Mouse (Mus musculus): Measurements from ENCODE around the gene Hnf1b. TPM values are rescaled to one million over a fixed set of nuclear protein-coding genes. Genes with fewer than 3 reads are reported as not detected.

Hnf1b gene
- polyA plus RNA-seq, 1 experiment from 2014 or later, result 1.0 TPM

DNA sequence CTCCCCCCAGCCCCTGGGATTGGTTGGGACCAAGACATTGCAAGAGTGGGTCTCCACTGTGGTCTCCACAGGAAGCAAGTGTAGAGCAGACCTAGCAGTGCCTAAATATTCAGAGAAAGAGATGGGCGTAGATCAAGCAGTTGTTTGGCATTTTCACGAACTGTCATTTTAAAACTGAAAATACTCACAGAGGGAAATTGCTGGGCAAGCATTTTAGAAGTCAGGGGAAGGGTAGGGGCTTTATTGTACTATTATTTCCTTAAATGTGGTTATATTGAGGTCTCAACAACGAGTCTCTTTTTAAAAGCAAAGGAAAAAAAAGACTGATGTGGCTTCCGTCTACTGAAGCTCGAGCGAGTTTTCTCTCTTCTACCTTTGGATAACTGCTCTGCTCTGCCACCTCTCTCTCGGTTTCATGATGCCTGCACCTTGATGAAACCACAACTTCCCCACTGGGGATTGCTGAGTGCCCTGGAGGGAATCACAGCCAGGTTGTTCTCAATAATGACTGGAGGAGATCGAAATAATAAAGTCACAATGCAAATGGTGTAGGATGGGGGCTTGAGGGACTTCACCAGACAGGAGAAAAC, 21.2 kb upstream of the Hnf1b start:
- H3K9ac ChIP-seq, result no peak overlapping the region
- WGBS (ENCODE audit: insufficient replicate concordance), result 55% methylated on average over 8 of the region's 8 CpGs
- no peaks in the 10 kb centered on the region; the same call in 1 of the 2 replicates for H3K9me3 ChIP-seq (replicated peaks)
- DNase-seq (no peak), ATAC-seq (ENCODE audit: low read depth) (no peak)
- no peak overlapping the region for H3K4me3 ChIP-seq (replicated peaks)
- no peak overlapping the region for H3K4me2 ChIP-seq
- no peaks in the 10 kb centered on the region for H3K4me1 ChIP-seq (replicated peaks)
- H3K27ac ChIP-seq, result no peak overlapping the region
- H3K27me3 ChIP-seq, result no peaks in the 10 kb centered on the region
- no peaks in the 10 kb centered on the region for H3K36me3 ChIP-seq

DNA sequence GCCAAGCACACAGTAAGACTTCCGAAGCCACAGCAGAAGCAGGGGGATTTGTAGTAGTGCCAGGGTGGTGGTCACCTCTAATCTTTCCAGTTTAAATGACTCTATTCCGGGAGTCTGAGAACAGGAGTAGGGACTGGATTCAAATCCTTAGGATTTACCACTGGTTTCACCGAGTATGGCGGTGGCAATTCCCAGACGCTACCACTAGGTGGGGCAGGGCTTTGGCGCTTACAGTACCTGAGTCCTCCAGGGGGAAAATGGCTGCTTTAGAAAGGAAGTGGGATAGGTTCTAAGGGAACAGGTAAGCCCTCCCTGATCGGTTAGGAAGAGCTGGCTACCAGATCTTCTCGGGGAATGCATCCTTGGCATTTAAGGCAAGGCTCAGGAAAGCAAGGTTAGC, 17.5 kb upstream of the Hnf1b start:
- DNase-seq (no peak), ATAC-seq (ENCODE audit: low read depth) (no peak)
- Histone ChIP-seq H3K27me3 (no peaks in the 10 kb centered on the region), H3K9ac (no peak overlapping the region), H3K9me3 (replicated peaks) (no peaks in the 10 kb centered on the region; the same call in 1 of the 2 replicates), H3K4me2 (no peak overlapping the region), H3K4me3 (replicated peaks) (no peak overlapping the region), H3K36me3 (no peaks in the 10 kb centered on the region), H3K4me1 (replicated peaks) (no peaks in the 10 kb centered on the region), H3K27ac (no peak overlapping the region)
- 27% methylated on average over 8 of the region's 8 CpGs for WGBS (ENCODE audit: insufficient replicate concordance)

DNA sequence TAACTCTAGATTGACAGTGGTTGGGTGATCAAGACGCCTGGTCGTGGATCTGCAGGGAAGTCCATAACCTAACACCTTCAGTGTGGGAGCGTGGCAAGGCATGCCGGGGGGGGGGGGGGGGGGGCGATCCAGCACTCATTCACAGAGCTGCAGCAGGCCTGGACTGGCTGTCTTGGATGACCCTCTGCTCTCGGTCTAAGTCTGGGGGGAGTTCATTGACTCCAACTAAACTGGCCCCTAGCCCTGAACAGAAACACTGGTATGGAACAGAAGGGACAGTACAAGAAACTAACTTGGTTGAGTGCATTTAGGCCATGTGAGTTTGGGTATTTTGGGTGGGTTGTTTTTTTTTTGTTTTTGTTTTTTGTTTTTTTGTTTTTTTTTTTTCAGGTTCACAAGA, 16.3 kb upstream of the Hnf1b start:
- ATAC-seq (ENCODE audit: low read depth) (no peak), DNase-seq (no peak)
- 55% methylated on average over 6 of the region's 6 CpGs for WGBS (ENCODE audit: insufficient replicate concordance)

DNA sequence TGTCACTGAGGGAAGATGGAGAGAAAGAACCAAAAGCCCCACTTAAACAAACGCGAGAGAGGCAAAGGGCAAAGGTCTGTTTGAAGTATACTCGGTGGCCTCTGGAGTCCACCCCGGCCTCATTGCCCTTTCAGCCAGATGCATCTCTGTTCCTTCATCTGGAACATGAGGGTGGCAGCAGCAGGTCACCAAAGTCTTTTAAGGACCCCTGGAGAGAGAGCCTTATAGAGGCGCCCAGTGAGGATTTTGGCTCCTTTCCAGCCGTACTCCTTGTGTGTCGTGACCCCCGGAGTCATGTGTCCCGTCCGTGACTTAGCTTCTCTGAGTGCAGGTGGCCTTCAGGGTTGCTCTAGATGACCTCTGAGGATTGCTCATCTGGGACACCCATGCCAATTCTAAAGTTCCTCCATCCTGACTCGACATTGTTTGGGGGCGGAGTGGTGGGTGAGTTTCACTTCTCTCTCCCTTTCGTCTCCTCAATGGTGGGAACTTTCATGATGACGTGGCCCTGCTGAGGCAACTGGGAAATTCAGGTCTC, 15.8 kb upstream of the Hnf1b start:
- Histone ChIP-seq H3K4me2 (no peak overlapping the region), H3K27me3 (no peaks in the 10 kb centered on the region), H3K36me3 (no peaks in the 10 kb centered on the region), H3K4me3 (replicated peaks) (no peak overlapping the region), H3K4me1 (replicated peaks) (no peaks in the 10 kb centered on the region), H3K9me3 (replicated peaks) (no peaks in the 10 kb centered on the region; the same call in 1 of the 2 replicates), H3K27ac (no peak overlapping the region), H3K9ac (no peak overlapping the region)
- ATAC-seq (ENCODE audit: low read depth), result no peak
- no peak for DNase-seq
- WGBS (ENCODE audit: insufficient replicate concordance), result 64% methylated on average over 14 of the region's 14 CpGs

More for the DNA sequence above, 16.3 kb upstream of the Hnf1b start:
- no peaks in the 10 kb centered on the region; the same call in 1 of the 2 replicates for H3K9me3 ChIP-seq (replicated peaks)
- no peak overlapping the region for H3K4me3 ChIP-seq (replicated peaks)
- H3K27me3 ChIP-seq, result no peaks in the 10 kb centered on the region
- H3K4me2 ChIP-seq, result no peak overlapping the region
- H3K4me1 ChIP-seq (replicated peaks), result no peaks in the 10 kb centered on the region
- no peaks in the 10 kb centered on the region for H3K36me3 ChIP-seq
- H3K27ac ChIP-seq, result no peak overlapping the region
- no peak overlapping the region for H3K9ac ChIP-seq

DNA sequence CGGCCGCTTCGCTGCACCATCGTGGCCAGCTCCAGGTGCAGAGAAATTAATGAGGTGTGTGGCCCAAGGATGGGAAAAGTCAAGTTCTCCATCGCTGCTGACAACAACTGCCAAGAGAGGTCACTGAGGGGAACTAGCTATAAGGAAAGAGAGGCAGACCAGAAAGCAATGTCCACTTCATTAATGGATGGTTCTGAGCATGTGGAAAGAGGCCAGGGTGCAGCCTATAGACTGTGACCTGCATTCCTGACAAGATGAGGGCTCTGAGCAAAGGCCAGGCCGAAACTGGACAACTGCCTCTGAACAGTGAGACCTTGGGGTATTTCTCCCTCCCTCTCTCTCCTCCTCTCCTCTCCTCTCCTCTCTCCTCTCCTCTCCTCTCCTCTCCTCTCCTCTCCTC, 10.4 kb upstream of the Hnf1b start:
- DNase-seq, result no peak
- Histone ChIP-seq H3K9me3 (replicated peaks) (no peaks in the 10 kb centered on the region), H3K4me1 (replicated peaks) (no peaks in the 10 kb centered on the region), H3K9ac (no peak overlapping the region), H3K27ac (no peak overlapping the region), H3K4me2 (no peak overlapping the region), H3K36me3 (no peaks in the 10 kb centered on the region), H3K27me3 (0 out of 2 replicates have a peak, but pooled peaks cover 4% of the 10 kb centered on the region), H3K4me3 (replicated peaks) (no peak overlapping the region)
- ATAC-seq (ENCODE audit: low read depth), result no peak
- WGBS (ENCODE audit: insufficient replicate concordance), result 68% methylated on average over 6 of the region's 6 CpGs

DNA sequence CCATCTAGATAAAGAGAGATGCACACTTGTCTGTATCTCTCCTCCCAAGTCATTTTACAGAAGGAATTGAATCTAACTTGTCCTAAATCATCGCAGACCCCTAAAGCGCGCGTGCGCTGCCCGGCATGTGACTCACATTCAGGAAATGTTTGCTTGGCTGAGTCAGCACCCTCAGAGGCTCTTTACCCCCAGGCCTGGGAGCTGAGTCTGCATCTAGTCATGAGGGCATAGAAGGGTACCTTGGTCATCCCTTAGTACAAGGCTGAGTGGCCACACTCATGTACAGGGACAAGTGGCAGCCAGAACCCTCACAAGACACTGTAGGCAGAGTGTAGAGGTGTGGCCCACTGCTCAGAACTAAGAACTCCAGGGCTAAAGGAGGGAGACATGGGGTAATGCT, 6.3 kb upstream of the Hnf1b start:
- H3K4me3 ChIP-seq (replicated peaks), result no peak overlapping the region
- H3K36me3 ChIP-seq, result no peaks in the 10 kb centered on the region
- no peaks in the 10 kb centered on the region for H3K9me3 ChIP-seq (replicated peaks)
- WGBS (ENCODE audit: insufficient replicate concordance), result 79% methylated on average over 6 of the region's 6 CpGs
- H3K4me1 ChIP-seq (replicated peaks), result no peaks in the 10 kb centered on the region
- H3K9ac ChIP-seq, result no peak overlapping the region
- DNase-seq (no peak), ATAC-seq (ENCODE audit: low read depth) (no peak)
- peaks cover 16% of the 10 kb centered on the region for H3K27me3 ChIP-seq
- no peak overlapping the region for H3K27ac ChIP-seq
- no peak overlapping the region for H3K4me2 ChIP-seq

DNA sequence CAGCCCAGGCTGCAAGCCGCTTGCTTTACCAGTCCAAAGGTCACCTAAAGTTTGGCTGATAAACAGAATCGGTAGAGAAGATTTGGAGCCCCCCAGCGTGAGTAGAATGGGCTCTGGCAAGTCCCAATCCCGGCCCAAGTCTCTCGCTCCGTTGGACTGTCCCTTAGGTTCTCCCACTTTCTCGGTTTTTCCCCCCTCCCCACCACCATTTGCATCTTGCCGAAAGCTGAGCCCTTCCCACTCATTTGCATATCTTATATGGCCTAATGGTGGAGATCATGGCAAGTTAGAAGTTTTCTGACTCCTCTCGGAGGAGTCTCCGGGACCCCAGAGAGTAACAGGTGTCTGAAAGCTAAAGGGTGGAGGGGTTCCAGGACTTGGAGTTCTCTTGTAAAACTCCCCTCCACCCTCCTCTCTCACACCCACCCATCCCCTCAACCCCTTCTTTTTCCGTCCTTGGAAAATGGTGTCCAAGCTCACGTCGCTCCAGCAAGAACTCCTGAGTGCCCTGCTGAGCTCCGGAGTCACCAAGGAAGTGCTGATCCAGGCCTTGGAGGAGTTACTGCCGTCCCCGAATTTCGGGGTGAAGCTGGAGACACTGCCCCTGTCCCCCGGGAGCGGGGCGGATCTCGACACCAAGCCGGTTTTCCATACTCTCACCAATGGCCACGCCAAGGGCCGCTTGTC, 866 bp downstream of the Hnf1b start:
- 2% methylated on average over 24 of the region's 24 CpGs for WGBS (ENCODE audit: insufficient replicate concordance)
- peaks cover 78% of the 10 kb centered on the region for H3K27me3 ChIP-seq
- peak overlapping the region; percentile 52 for H3K4me2 ChIP-seq
- no peaks in the 10 kb centered on the region for H3K9me3 ChIP-seq (replicated peaks)
- no peaks in the 10 kb centered on the region for H3K36me3 ChIP-seq
- H3K9ac ChIP-seq, result peak overlapping the region; percentile 1
- no peak overlapping the region for H3K27ac ChIP-seq
- ATAC-seq (ENCODE audit: low read depth) (peak; percentile 32; the same call in 1 of the 2 replicates), DNase-seq (no peak)
- H3K4me3 ChIP-seq (replicated peaks), result peak overlapping the region; percentile 50
- H3K4me1 ChIP-seq (replicated peaks), result no peaks in the 10 kb centered on the region

DNA sequence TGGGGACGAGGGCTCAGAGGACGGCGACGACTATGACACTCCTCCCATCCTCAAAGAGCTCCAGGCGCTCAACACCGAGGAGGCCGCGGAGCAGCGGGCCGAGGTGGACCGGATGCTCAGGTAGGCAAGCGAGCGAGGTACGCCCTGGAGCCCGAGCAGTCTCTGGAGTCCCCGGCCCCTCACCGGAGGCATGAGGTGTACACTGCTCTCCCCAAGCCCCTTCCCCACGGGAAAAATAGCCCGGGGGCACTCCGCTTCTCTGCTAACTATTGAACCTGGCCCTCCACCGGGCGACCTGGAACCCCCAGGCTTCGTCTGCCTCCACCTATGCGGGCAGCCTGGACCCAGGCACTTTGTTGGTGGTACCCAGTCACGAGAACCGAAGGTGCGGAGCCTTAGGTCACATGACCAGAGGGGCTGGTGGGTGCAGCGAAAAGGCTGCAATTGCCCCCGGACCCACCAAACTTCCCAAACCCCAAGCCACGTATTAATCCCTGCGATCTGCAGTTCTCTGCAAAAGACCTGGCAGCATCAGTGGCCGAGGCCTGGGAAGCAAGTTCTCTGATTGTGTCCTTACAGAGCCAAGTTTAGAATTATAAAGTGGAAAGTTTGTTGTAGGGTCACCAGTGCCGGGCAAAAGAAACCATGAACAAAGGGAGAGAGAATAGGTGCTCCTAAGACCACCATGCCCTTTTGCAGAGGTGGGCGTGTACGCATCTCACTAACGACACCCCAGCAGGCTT, 1.6 kb downstream of the Hnf1b start:
- Histone ChIP-seq H3K27ac (0 out of 2 replicates have a peak overlapping the region, but pooled peaks have one; percentile 43), H3K4me2 (peak overlapping the region; percentile 52), H3K9me3 (replicated peaks) (no peaks in the 10 kb centered on the region), H3K36me3 (no peaks in the 10 kb centered on the region), H3K9ac (peak overlapping the region; percentile 1), H3K4me3 (replicated peaks) (peak overlapping the region; percentile 50), H3K27me3 (peaks cover 85% of the 10 kb centered on the region), H3K4me1 (replicated peaks) (no peaks in the 10 kb centered on the region)
- 1% methylated on average over 36 of the region's 36 CpGs for WGBS (ENCODE audit: insufficient replicate concordance)
- DNase-seq (no peak), ATAC-seq (ENCODE audit: low read depth) (peak; percentile 24; the same call in 1 of the 2 replicates)

DNA sequence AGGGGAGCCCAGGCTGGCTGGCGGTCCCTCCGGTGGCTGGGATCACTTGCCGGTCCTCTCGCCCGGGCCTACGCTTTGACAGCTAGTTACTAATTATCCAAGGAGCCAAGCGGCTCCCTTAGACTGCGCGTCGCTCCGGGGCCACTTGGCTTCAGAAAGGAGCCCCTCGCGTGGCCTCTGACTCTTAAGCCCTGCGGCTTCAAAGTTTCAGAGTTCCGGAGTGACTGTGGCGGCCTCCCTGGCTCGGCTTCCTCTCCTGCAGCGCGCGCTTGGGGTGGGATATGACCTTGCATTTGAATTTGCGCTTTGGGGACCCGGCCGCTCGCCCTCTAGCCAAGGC, 2.1 kb downstream of the Hnf1b start:
- DNase-seq, result no peak
- Histone ChIP-seq H3K27me3 (peaks cover 89% of the 10 kb centered on the region), H3K4me1 (replicated peaks) (no peaks in the 10 kb centered on the region), H3K9ac (peak overlapping the region; percentile 1; the same call in 1 of the 2 replicates), H3K27ac (peak overlapping the region; percentile 43; the same call in 1 of the 2 replicates), H3K4me2 (peak overlapping the region; percentile 52), H3K9me3 (replicated peaks) (no peaks in the 10 kb centered on the region), H3K36me3 (no peaks in the 10 kb centered on the region), H3K4me3 (replicated peaks) (peak overlapping the region; percentile 50)
- ATAC-seq (ENCODE audit: low read depth), result no peak
- 2% methylated on average over 24 of the region's 24 CpGs for WGBS (ENCODE audit: insufficient replicate concordance)

DNA sequence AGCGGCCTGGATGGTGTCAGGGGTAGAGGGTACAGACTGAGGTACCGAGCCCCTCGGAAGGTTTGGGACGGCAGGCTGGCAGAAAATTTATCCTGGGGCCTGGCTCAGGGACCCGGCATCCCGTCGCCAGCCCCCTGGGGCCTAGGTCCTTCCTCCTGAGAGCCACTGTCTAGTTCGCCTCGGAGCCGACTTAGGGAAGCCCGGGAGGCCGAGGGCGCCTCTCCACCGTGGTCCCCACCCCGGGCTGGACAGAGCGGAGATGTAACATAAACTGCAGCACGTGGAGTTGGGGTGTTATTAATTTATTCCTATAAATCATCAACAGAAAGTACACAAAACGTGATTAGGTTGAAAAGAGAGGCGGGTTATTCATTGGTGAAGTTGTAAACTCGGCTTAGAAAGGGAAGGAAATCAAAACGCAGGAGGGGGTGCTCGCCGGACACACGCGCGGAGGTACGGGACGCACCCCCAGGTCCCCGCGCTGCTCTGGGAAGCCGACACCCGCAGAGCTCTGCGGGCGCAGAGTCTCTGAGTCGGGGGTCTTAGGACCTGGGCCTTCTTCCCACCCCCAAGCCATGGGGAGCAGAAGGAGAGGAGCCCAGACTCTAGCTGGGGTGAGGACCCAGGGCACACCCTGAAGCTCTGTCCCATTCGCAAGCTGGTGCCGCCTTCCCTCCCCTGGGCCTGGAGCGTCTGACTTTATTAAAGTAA, 2.8 kb downstream of the Hnf1b start:
- H3K36me3 ChIP-seq, result no peaks in the 10 kb centered on the region
- H3K27ac ChIP-seq, result peak overlapping the region; percentile 43; the same call in 1 of the 2 replicates
- ATAC-seq (ENCODE audit: low read depth) (0 out of 2 replicates have a peak, but pooled peaks have one; percentile 13), DNase-seq (no peak)
- peaks cover 91% of the 10 kb centered on the region for H3K27me3 ChIP-seq
- peak overlapping the region; percentile 50 for H3K4me3 ChIP-seq (replicated peaks)
- no peaks in the 10 kb centered on the region for H3K9me3 ChIP-seq (replicated peaks)
- H3K4me2 ChIP-seq, result peak overlapping the region; percentile 52
- no peaks in the 10 kb centered on the region for H3K4me1 ChIP-seq (replicated peaks)
- 1% methylated on average over 38 of the region's 38 CpGs for WGBS (ENCODE audit: insufficient replicate concordance)
- peak overlapping the region; percentile 59 for H3K9ac ChIP-seq

Data from liver, embryonic 13.5 days (tissue).